Mouse (Mus musculus): ENCODE results near the gene Ciao1. TPM values are rescaled to one million over a fixed set of nuclear protein-coding genes. Genes with fewer than 3 reads are reported as not detected.
A peak's percentile ranks its signal among the peaks of the same experiment; 100 is the strongest.

The Ciao1 gene
- polyA plus RNA-seq, 1 experiment from 2014 or later = 39.9 TPM

DNA sequence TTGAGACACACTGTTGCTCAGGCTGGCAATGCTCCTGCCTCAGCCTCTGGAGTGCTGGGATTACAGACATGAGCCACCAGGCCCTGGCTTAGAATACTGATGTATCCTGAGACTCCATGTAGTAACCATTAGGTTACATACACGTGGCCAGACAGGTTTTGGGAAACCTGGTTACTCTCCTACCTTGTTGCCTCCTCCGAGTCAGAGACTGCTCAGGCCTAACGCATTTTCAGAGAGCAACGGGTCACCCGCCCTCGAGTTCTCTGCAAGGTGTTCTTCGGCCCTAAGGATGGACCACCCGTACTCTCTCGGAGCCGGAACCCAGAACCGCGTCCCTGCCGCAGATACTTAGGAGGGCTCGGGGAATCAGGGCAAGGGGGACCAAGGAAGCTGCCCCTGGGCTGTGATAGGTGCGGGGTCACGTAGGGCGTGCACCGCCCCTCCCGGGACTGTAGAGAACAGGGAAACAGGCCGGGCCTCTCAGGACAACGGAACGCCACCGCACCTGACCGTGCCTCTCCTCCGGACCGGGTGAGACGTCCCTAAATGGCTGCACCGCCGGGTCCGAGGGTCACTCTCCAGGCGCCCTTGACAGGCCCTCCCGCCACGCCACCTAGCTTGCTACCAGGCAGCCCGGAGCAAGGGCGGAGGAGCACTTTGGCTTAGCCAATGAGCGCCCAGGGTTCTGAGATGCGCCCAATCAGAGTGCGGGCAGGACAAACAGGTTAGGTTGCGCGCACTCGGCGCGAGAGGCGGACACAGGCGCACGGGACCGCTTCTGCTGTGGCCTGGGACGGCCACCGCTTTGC lies 22.1 kb upstream of the Ciao1 start, which contains the start of gene Stard7:
Gene Stard7 (plus strand): TSS at position 728 of the 809 bp plus-strand sequence.
- Histone ChIP-seq H3K9ac (peak within 1 kb of the TSS; percentile 94), H3K4me1 (replicated peaks) (peaks cover 32% of the 10 kb centered on the region), H3K36me3 (replicated peaks) (0 out of 2 replicates have a peak, but pooled peaks cover 7% of the 10 kb centered on the region), H3K4me2 (peak within 1 kb of the TSS; percentile 87), H3K27me3 (no peaks in the 10 kb centered on the region), H3K27ac (replicated peaks) (peak within 1 kb of the TSS; percentile 92), H3K9me3 (replicated peaks) (no peaks in the 10 kb centered on the region), H3K4me3 (replicated peaks) (peak within 1 kb of the TSS; percentile 93)
- under 1% methylated on average over 49 of the region's 49 CpGs for WGBS (ENCODE audit: insufficient replicate concordance)
- ATAC-seq (ENCODE audit: insufficient read depth) = peak; percentile 98

- Histone ChIP-seq H3K9ac (no peak overlapping the region), H3K36me3 (replicated peaks) (0 out of 2 replicates have a peak, but pooled peaks cover 5% of the 10 kb centered on the region), H3K27ac (replicated peaks) (no peak overlapping the region), H3K9me3 (replicated peaks) (no peaks in the 10 kb centered on the region), H3K4me3 (replicated peaks) (no peak overlapping the region), H3K4me1 (replicated peaks) (peaks cover 26% of the 10 kb centered on the region), H3K4me2 (no peak overlapping the region), H3K27me3 (no peaks in the 10 kb centered on the region)
- no peak for ATAC-seq (ENCODE audit: insufficient read depth)
- WGBS (ENCODE audit: insufficient replicate concordance) = 70% methylated on average over 4 of the region's 4 CpGs
Observed at GRCm38 (mm10) chr2:127267854-127268253, 20.2 kb upstream of the Ciao1 start.

DNA sequence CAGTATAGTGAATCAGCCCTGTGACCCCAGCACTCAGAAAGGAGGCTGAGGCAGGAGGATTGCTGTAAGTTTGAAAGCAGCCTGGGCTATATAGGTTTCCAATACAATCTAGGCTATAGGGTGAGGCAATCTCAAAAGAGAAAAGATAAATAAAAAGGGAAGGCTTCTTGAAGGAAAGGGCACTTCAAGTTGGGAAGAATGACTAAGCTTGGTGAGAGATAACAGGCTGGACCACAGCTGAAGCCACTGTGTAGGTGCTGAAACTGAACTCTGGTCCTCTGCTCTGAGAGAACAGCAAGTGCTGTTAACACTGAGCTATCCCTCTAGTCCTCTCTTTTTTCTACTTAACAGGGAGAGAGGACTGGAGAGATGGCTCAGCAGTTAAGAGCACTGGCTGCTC lies 14.9 kb upstream of the Ciao1 start:
- H3K4me1 ChIP-seq (replicated peaks) = peaks cover 7% of the 10 kb centered on the region
- no peaks in the 10 kb centered on the region for H3K9me3 ChIP-seq (replicated peaks)
- no peak overlapping the region for H3K27ac ChIP-seq (replicated peaks)
- no peak overlapping the region for H3K9ac ChIP-seq
- no peak overlapping the region for H3K4me2 ChIP-seq
- H3K27me3 ChIP-seq = no peaks in the 10 kb centered on the region
- H3K4me3 ChIP-seq (replicated peaks) = no peak overlapping the region
- peaks cover 26% of the 10 kb centered on the region for H3K36me3 ChIP-seq (replicated peaks)
- ATAC-seq (ENCODE audit: insufficient read depth) = no peak

- no peaks in the 10 kb centered on the region for H3K9me3 ChIP-seq (replicated peaks)
- H3K4me2 ChIP-seq = no peak overlapping the region
- H3K27me3 ChIP-seq = no peaks in the 10 kb centered on the region
- peaks cover 4% of the 10 kb centered on the region; the same call in 1 of the 2 replicates for H3K4me1 ChIP-seq (replicated peaks)
- peaks cover 39% of the 10 kb centered on the region for H3K36me3 ChIP-seq (replicated peaks)
- no peak for ATAC-seq (ENCODE audit: insufficient read depth)
- H3K4me3 ChIP-seq (replicated peaks) = no peak overlapping the region
- H3K27ac ChIP-seq (replicated peaks) = no peak overlapping the region
- WGBS (ENCODE audit: insufficient replicate concordance) = 75% methylated on average over 5 of the region's 5 CpGs
- no peak overlapping the region for H3K9ac ChIP-seq
Observed at GRCm38 (mm10) chr2:127259340-127259739, 11.7 kb upstream of the Ciao1 start.

DNA sequence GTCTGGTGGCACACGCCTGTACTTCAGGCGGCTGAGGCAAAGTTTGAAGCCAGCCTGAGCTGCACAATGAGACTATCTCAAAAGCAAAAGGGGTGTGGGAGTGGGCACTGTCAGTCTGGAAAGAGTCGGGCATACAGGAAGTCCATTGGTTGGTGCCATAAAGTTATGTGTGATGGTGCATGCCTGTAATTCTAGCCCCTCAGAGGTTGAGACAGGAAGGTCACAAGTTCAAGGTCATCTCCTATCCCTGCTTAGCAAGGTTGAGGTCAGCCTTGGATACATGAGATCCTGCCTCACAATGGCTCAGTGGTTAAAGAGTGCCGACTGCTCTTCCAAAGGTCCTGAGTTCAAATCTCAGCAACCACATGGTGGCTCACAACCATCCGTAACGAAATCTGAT lies 7.7 kb upstream of the Ciao1 start:
- no peak overlapping the region for H3K27ac ChIP-seq (replicated peaks)
- 78% methylated on average over 6 of the region's 6 CpGs for WGBS (ENCODE audit: insufficient replicate concordance)
- H3K9ac ChIP-seq = no peak overlapping the region
- peaks cover 44% of the 10 kb centered on the region for H3K36me3 ChIP-seq (replicated peaks)
- H3K9me3 ChIP-seq (replicated peaks) = no peaks in the 10 kb centered on the region
- no peaks in the 10 kb centered on the region for H3K27me3 ChIP-seq
- H3K4me1 ChIP-seq (replicated peaks) = peaks cover 17% of the 10 kb centered on the region
- no peak overlapping the region for H3K4me2 ChIP-seq
- no peak for ATAC-seq (ENCODE audit: insufficient read depth)
- H3K4me3 ChIP-seq (replicated peaks) = no peak overlapping the region

DNA sequence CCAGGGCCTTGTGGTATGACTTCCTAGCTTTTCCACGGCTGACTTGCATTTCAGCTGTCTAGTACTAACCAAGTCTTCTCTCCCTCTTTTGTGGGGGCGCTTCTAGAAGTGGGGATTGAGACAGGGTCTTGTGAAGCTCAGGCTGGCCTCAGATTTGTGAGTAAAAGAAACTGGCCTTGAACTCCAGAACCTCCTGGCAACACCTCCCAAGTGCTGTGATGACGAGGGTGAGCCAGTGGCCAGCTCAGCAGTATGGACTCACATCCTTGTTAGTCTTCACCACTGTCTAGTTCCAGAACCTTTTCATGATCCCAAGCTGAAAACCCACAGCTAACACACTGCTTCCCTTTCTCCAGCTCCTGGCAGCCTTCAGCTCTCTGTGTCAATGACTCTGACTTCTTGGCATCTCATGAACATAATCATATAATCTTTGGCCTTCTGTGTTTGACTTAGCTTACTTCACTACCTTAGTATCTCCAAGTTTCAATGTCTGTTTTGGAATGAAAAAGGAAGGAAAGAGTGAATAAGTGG lies 7.1 kb upstream of the Ciao1 start:
- ATAC-seq (ENCODE audit: insufficient read depth) = no peak
- H3K36me3 ChIP-seq (replicated peaks) = peaks cover 40% of the 10 kb centered on the region
- no peaks in the 10 kb centered on the region for H3K9me3 ChIP-seq (replicated peaks)
- no peak overlapping the region for H3K4me3 ChIP-seq (replicated peaks)
- H3K9ac ChIP-seq = no peak overlapping the region
- 67% methylated on average over 3 of the region's 3 CpGs for WGBS (ENCODE audit: insufficient replicate concordance)
- no peak overlapping the region for H3K27ac ChIP-seq (replicated peaks)
- H3K4me2 ChIP-seq = no peak overlapping the region
- no peaks in the 10 kb centered on the region for H3K27me3 ChIP-seq
- peaks cover 23% of the 10 kb centered on the region for H3K4me1 ChIP-seq (replicated peaks)

- H3K4me2 ChIP-seq = no peak overlapping the region
- no peak overlapping the region for H3K9ac ChIP-seq
- 72% methylated on average over 5 of the region's 5 CpGs for WGBS (ENCODE audit: insufficient replicate concordance)
- H3K4me3 ChIP-seq (replicated peaks) = no peak overlapping the region
- H3K27ac ChIP-seq (replicated peaks) = no peak overlapping the region
- no peaks in the 10 kb centered on the region for H3K27me3 ChIP-seq
- no peak for ATAC-seq (ENCODE audit: insufficient read depth)
- peaks cover 37% of the 10 kb centered on the region for H3K4me1 ChIP-seq (replicated peaks)
- H3K9me3 ChIP-seq (replicated peaks) = no peaks in the 10 kb centered on the region
- peaks cover 22% of the 10 kb centered on the region for H3K36me3 ChIP-seq (replicated peaks)
Observed at GRCm38 (mm10) chr2:127252787-127253186, 5.2 kb upstream of the Ciao1 start.

GRCm38 (mm10) chr2:127251880-127252527 lies 4.4 kb upstream of the Ciao1 start:
- H3K9me3 ChIP-seq (replicated peaks) = no peaks in the 10 kb centered on the region
- no peaks in the 10 kb centered on the region for H3K27me3 ChIP-seq
- peaks cover 37% of the 10 kb centered on the region for H3K4me1 ChIP-seq (replicated peaks)
- H3K4me3 ChIP-seq (replicated peaks) = no peak overlapping the region
- H3K4me2 ChIP-seq = no peak overlapping the region
- ATAC-seq (ENCODE audit: insufficient read depth) = no peak
- no peak overlapping the region for H3K27ac ChIP-seq (replicated peaks)
- whole genome bisulfite sequencing (ENCODE audit: insufficient replicate concordance) = 74% methylated on average over 3 of the region's 3 CpGs
- no peak overlapping the region for H3K9ac ChIP-seq
- H3K36me3 ChIP-seq (replicated peaks) = peaks cover 14% of the 10 kb centered on the region

- H3K27me3 ChIP-seq = no peaks in the 10 kb centered on the region
- no peaks in the 10 kb centered on the region for H3K9me3 ChIP-seq (replicated peaks)
- H3K27ac ChIP-seq (replicated peaks) = no peak overlapping the region
- no peak for ATAC-seq (ENCODE audit: insufficient read depth)
- no peak overlapping the region for H3K9ac ChIP-seq
- H3K4me2 ChIP-seq = no peak overlapping the region
- peaks cover 43% of the 10 kb centered on the region for H3K4me1 ChIP-seq (replicated peaks)
- WGBS (ENCODE audit: insufficient replicate concordance) = 70% methylated on average over 3 of the region's 3 CpGs
- H3K36me3 ChIP-seq (replicated peaks) = peaks cover 9% of the 10 kb centered on the region
- no peak overlapping the region for H3K4me3 ChIP-seq (replicated peaks)
Observed at GRCm38 (mm10) chr2:127251457-127251856, 3.8 kb upstream of the Ciao1 start.

DNA sequence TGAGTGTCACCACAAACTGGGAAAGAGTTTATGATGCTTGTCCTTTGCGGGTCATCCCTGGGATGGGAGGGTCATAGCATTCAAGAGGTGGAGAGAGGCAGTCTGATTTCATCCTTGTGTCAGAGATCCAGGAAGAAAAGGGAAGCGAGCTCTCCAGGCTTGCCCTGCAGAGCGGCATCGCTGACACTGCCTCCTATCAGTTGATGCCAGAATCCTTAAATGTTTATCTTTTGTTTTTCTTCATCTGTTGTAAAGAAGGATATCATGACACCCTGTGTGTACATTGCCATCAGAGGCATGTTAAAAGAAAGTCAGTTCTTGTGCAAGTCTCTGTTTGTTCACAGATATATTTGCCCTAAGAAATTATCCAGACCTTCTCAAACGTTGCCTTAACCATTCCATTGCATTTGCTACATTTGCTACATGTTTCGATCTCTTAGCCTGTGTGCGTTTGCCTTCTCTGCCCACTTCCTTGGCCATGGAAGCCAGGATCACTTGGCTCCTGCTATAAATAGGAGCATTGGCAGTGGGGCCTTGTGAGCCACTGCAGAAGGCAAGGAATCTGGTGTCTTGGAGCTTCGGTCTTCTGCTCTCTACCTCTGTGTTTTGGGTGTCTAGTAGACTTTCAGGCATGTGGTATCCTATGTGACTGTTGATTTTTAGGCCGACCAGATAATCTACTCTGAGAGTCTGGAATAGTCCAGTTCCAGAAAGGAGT lies 2.8 kb upstream of the Ciao1 start:
- no peaks in the 10 kb centered on the region for H3K9me3 ChIP-seq (replicated peaks)
- H3K27ac ChIP-seq (replicated peaks) = peak overlapping the region; percentile 38; the same call in 1 of the 2 replicates
- WGBS (ENCODE audit: insufficient replicate concordance) = 67% methylated on average over 9 of the region's 9 CpGs
- H3K36me3 ChIP-seq (replicated peaks) = peaks cover 16% of the 10 kb centered on the region
- H3K4me1 ChIP-seq (replicated peaks) = peaks cover 52% of the 10 kb centered on the region
- H3K4me2 ChIP-seq = peak overlapping the region; percentile 95
- H3K9ac ChIP-seq = no peak overlapping the region
- H3K27me3 ChIP-seq = no peaks in the 10 kb centered on the region
- 0 out of 2 replicates have a peak overlapping the region, but pooled peaks have one; percentile 2 for H3K4me3 ChIP-seq (replicated peaks)
- no peak for ATAC-seq (ENCODE audit: insufficient read depth)

Measured in liver, embryonic 15.5 days (tissue).